Mouse (Mus musculus) small intestine, adult 2 months (tissue): Measurements from ENCODE around the gene Afap1.

ENCODE experiments used
- CTCF ChIP-seq: fragments of 200-500 bp; IDR thresholded peaks from 2 replicates; pipeline ENCODE4 v1.5.1; 2012; ENCODE audit warnings: low read depth, mild to moderate bottlenecking, control low read depth, inconsistent platforms, low read length, moderate library complexity, mixed read lengths; ENCODE audit not compliant: insufficient replicate concordance, insufficient read length; ENCODE audit errors: extremely low read depth
- POLR2A ChIP-seq: fragments of 200-500 bp; IDR thresholded peaks from 2 replicates; pipeline ENCODE4 v1.6.1; 2012; ENCODE audit warnings: low read depth, mild to moderate bottlenecking, control low read depth, inconsistent platforms, low read length, moderate library complexity

- TF ChIP-seq CTCF: no peak
- no peak for TF ChIP-seq POLR2A
Observed at GRCm38 (mm10) chr5:35973800-35974199, 80.7 kb downstream of the Afap1 start.
